Comparison of ENCODE assay signal across 8 mouse cellular contexts in genomic region chr8:123101735-123102685, GRCm38 (mm10). TPM values are rescaled to one million over a fixed set of nuclear protein-coding genes. Genes with fewer than 3 reads are reported as not detected.
DNase-seq lines count a peak whose midpoint lies in the region; ATAC-seq lines count a peak whose summit lies in the region.

Gene Rpl13 (plus strand): TSS chr8:123102350.

- peak; percentile 95 for DNase-seq in adipocyte (ENCODE audit: low spot score)
- DNase-seq in embryo, embryonic 10 days (ENCODE audit: low spot score), result peak; percentile 99
- DNase-seq in gastrocnemius, postnatal 10 days, result peak; percentile 97
- peak; percentile 93 for DNase-seq in induced T-regulatory cell, adult 2 months (ENCODE audit: low read depth)
- DNase-seq in left cerebral cortex, adult 9 months (ENCODE audit: low spot score in 2 of 2), result peak; percentile 91 to 98
- peak; percentile 97 for DNase-seq in right cerebral cortex, postnatal 14 days
- peak; percentile 95 to 98 for DNase-seq in urinary bladder, postnatal 36 days (ENCODE audit: low spot score in 2 of 2)

- peak; percentile 83 for ATAC-seq in megakaryocyte progenitor cell, adult 5-6 weeks (replicated peaks; ENCODE audit: poor library complexity)

RNA-seq across cellular contexts. Expression of gene Rpl13, which starts in this region (rescaled TPM):
- 100 to 1,000 TPM; 676 to 736 TPM for total RNA-seq in gastrocnemius, postnatal 10 days (2021)
- 1,201 and 1,251 TPM in 2 replicates for total RNA-seq in megakaryocyte progenitor cell, adult 5-6 weeks (2015)
- 3,072 and 3,507 TPM in 2 replicates for total RNA-seq in megakaryocyte progenitor cell, adult 5-6 weeks (2017)

Comparison
In these comparisons a context has a peak if more than half of its experiments do, and no peak if none do; other contexts are left out.
1. Peak in every context shown above with its lines: DNase-seq and ATAC-seq.